8 mouse cellular contexts compared by ENCODE assay signal in the genomic region with DNA sequence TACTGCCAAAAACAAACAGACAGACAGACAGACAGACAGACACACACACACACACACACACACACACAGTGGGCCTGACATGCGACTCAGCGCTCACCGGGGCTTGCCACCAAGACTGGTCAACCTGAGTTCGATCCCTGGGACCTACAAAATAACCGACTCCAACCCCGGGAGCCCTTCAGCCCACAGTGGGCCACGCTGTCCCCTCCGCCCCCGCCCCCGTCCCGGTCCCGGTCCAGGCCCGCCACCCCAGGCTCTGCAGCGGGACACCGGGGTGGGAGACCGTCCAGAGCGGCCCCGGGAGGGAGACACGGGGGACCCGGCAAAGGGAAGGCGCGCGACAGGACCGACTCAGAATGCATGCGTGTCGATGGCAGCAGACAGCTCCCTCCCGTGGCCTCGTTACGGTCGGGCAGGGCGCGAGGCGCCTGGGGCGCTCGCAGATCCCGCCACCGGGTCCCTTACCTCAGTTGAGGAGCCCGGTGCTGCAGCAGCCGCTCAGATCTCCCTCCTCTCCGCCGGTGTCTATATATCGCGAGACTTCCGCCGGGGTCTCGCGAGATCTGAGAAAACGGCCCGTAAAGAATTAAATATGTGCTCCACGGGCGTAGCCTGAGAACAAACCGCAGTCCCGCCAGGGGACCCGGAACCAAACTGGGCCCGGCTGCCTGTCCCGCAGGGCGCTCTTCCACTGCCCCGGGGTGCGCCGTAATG. TPM values are rescaled to one million over a fixed set of nuclear protein-coding genes. Genes with fewer than 3 reads are reported as not detected.
A peak's percentile ranks its signal among the peaks of the same experiment; 100 is the strongest.
DNase-seq lines count a peak whose midpoint lies in the region; ATAC-seq and TF ChIP-seq lines count a peak whose summit lies in the region.

Mad1l1 (minus strand) TSS at position 511 of the 714 bp plus-strand sequence.
Nudt1 (plus strand) TSS at position 615 of the 714 bp plus-strand sequence.

- peak within 1 kb of the TSS; percentile 83 for H3K4me3 ChIP-seq in forebrain, embryonic 10.5 days
- H3K4me3 ChIP-seq in heart, embryonic 15.5 days: peak within 1 kb of the TSS; percentile 80
- peak within 1 kb of the TSS; percentile 89 to 94 for H3K4me3 ChIP-seq in liver, embryonic 14.5 days (ENCODE audit: insufficient read depth in 1 of 2, low read depth in 2 of 2, low read length in 2 of 2)
- peak within 1 kb of the TSS; percentile 95 for H3K4me3 ChIP-seq in neural tube, embryonic 11.5 days (ENCODE audit: low read depth, low read length)
- H3K4me3 ChIP-seq in stomach, postnatal 0 days (ENCODE audit: low read depth, low read length): peak within 1 kb of the TSS; percentile 78

- TF ChIP-seq CTCF in liver, embryonic 14.5 days (IDR thresholded peaks at IDR 0.05; ENCODE audit: low read depth): peak; percentile 49
- TF ChIP-seq CTCF in stomach, postnatal 0 days (IDR thresholded peaks at IDR 0.05; ENCODE audit: low read depth): peak; percentile 49; the same call in 1 of the 2 replicates

- WGBS in forebrain, embryonic 10.5 days: under 1% methylated on average over 60 of the region's 60 CpGs
- under 1% methylated on average over 60 of the region's 60 CpGs for WGBS in heart, embryonic 15.5 days
- under 1% methylated on average over 59 of the region's 60 CpGs for WGBS in liver, embryonic 14.5 days (ENCODE audit: insufficient replicate concordance)
- WGBS in neural tube, embryonic 11.5 days: under 1% methylated on average over 58 of the region's 60 CpGs
- under 1% methylated on average over 58 of the region's 60 CpGs for WGBS in stomach, postnatal 0 days

- H3K27ac ChIP-seq in forebrain, embryonic 10.5 days: peak within 1 kb of the TSS; percentile 97
- H3K27ac ChIP-seq in heart, embryonic 15.5 days: peak within 1 kb of the TSS; percentile 74
- peak within 1 kb of the TSS; percentile 85 for H3K27ac ChIP-seq in liver, embryonic 14.5 days
- peak within 1 kb of the TSS; percentile 72 for H3K27ac ChIP-seq in neural tube, embryonic 11.5 days (ENCODE audit: low read depth, low read length)
- H3K27ac ChIP-seq in stomach, postnatal 0 days (replicated peaks): peak within 1 kb of the TSS; percentile 90

- H3K4me1 ChIP-seq in forebrain, embryonic 10.5 days: peaks cover 23% of the 10 kb centered on the region
- H3K4me1 ChIP-seq in heart, embryonic 15.5 days (replicated peaks): peaks cover 24% of the 10 kb centered on the region
- H3K4me1 ChIP-seq in liver, embryonic 14.5 days (replicated peaks; ENCODE audit: control insufficient read depth in 2 of 2, insufficient read depth in 2 of 2, low read length in 1 of 2): peaks cover 18% of the 10 kb centered on the region in 2 experiments
- H3K4me1 ChIP-seq in neural tube, embryonic 11.5 days (ENCODE audit: control insufficient read depth, insufficient read depth, low read length): peaks cover 3% of the 10 kb centered on the region; the same call in 1 of the 2 replicates
- peaks cover 3% of the 10 kb centered on the region; the same call in 1 of the 2 replicates for H3K4me1 ChIP-seq in stomach, postnatal 0 days (replicated peaks; ENCODE audit: control insufficient read depth, insufficient read depth)

- H3K9me3 ChIP-seq in forebrain, embryonic 10.5 days: no peaks in the 10 kb centered on the region
- H3K9me3 ChIP-seq in heart, embryonic 15.5 days (replicated peaks): no peaks in the 10 kb centered on the region
- no peaks in the 10 kb centered on the region for H3K9me3 ChIP-seq in liver, embryonic 14.5 days (ENCODE audit: control insufficient read depth, low read length)
- no peaks in the 10 kb centered on the region for H3K9me3 ChIP-seq in neural tube, embryonic 11.5 days (ENCODE audit: control insufficient read depth, low read length)
- no peaks in the 10 kb centered on the region for H3K9me3 ChIP-seq in stomach, postnatal 0 days (ENCODE audit: control insufficient read depth, low read length)

- TF ChIP-seq EP300 in liver, embryonic 14.5 days (IDR thresholded peaks at IDR 0.05; ENCODE audit: low read depth): peak; percentile 87
- peak; percentile 100 for TF ChIP-seq EP300 in stomach, postnatal 0 days (optimal IDR thresholded peaks at IDR 0.05)

- peaks cover 37% of the 10 kb centered on the region for H3K36me3 ChIP-seq in forebrain, embryonic 10.5 days (replicated peaks)
- no peaks in the 10 kb centered on the region for H3K36me3 ChIP-seq in heart, embryonic 15.5 days
- H3K36me3 ChIP-seq in liver, embryonic 14.5 days (replicated peaks; ENCODE audit: control insufficient read depth, insufficient read depth, low read depth): no peaks in the 10 kb centered on the region
- no peaks in the 10 kb centered on the region for H3K36me3 ChIP-seq in neural tube, embryonic 11.5 days (ENCODE audit: control insufficient read depth, insufficient read depth, low read length)
- no peaks in the 10 kb centered on the region for H3K36me3 ChIP-seq in stomach, postnatal 0 days (ENCODE audit: control insufficient read depth, insufficient read depth, low read length)

- DNase-seq in CD8-positive naive resting alpha-beta T cell, adult 2 months (ENCODE audit: low read depth in 2 of 2, low spot score in 2 of 2): peak; percentile 90 to 91
- DNase-seq in c-Kit-positive CD71-negative TER-119-negative erythroid progenitor cells, embryonic 14.5 days (ENCODE audit: low read depth): peak; percentile 98
- DNase-seq in forebrain, embryonic 10.5 days (ENCODE audit: extremely low spot score, low spot score): peak; percentile 91
- DNase-seq in kidney, postnatal 25 days: peak; percentile 93 to 96
- peak; percentile 96 to 98 (median 97) for DNase-seq in liver, embryonic 14.5 days (ENCODE audit: low read depth in 3 of 3, low spot score in 3 of 3)
- peak; percentile 97 for DNase-seq in neural tube, embryonic 11.5 days (ENCODE audit: low spot score)
- DNase-seq in stomach, postnatal 0 days (ENCODE audit: low spot score): peak; percentile 94

- peak within 1 kb of the TSS; percentile 80 for H3K4me2 ChIP-seq in heart, embryonic 15.5 days
- peak within 1 kb of the TSS; percentile 81 for H3K4me2 ChIP-seq in liver, embryonic 14.5 days (ENCODE audit: low read depth)
- H3K4me2 ChIP-seq in neural tube, embryonic 11.5 days (ENCODE audit: low read depth): peak within 1 kb of the TSS; percentile 69
- H3K4me2 ChIP-seq in stomach, postnatal 0 days (replicated peaks; ENCODE audit: low read depth): peak within 1 kb of the TSS; percentile 95

- peak; percentile 88 for ATAC-seq in heart, embryonic 15.5 days (replicated peaks; ENCODE audit: insufficient number of reproducible peaks, insufficient read depth, low FRiP score, low read depth)
- peak; percentile 91 for ATAC-seq in liver, embryonic 14.5 days (ENCODE audit: insufficient read depth)
- ATAC-seq in neural tube, embryonic 11.5 days (ENCODE audit: insufficient read depth, low FRiP score, low TSS enrichment): peak; percentile 86
- ATAC-seq in stomach, postnatal 0 days (ENCODE audit: low FRiP score, low TSS enrichment): peak; percentile 95

- peak within 1 kb of the TSS; percentile 89 for H3K9ac ChIP-seq in heart, embryonic 15.5 days
- peak within 1 kb of the TSS; percentile 96 for H3K9ac ChIP-seq in liver, embryonic 14.5 days (replicated peaks)
- H3K9ac ChIP-seq in neural tube, embryonic 11.5 days (ENCODE audit: low read length): peak within 1 kb of the TSS; percentile 99
- peak within 1 kb of the TSS; percentile 97 for H3K9ac ChIP-seq in stomach, postnatal 0 days (ENCODE audit: low read length)

- H3K27me3 ChIP-seq in forebrain, embryonic 10.5 days (ENCODE audit: poor library complexity, severe bottlenecking): no peaks in the 10 kb centered on the region
- H3K27me3 ChIP-seq in heart, embryonic 15.5 days: no peaks in the 10 kb centered on the region
- no peaks in the 10 kb centered on the region for H3K27me3 ChIP-seq in liver, embryonic 14.5 days (ENCODE audit: control insufficient read depth, insufficient read depth, low read length)
- no peaks in the 10 kb centered on the region for H3K27me3 ChIP-seq in neural tube, embryonic 11.5 days (ENCODE audit: control insufficient read depth, insufficient read depth, low read length)
- no peaks in the 10 kb centered on the region for H3K27me3 ChIP-seq in stomach, postnatal 0 days (ENCODE audit: control insufficient read depth, insufficient read depth, low read length)

RNA-seq across cellular contexts. Expression of gene Mad1l1, which starts in this region (rescaled TPM):
- 60.8 and 62.7 TPM in 2 replicates for polyA plus RNA-seq in forebrain, embryonic 10.5 days (2016; fragmentation: Nextera tagmentation; extraction: Ambion mirVana)
- polyA plus RNA-seq in heart, embryonic 15.5 days (2015; fragmentation: Nextera tagmentation; extraction: Ambion mirVana): 20.6 and 29.4 TPM in 2 replicates
- 15.5 TPM in 2 replicates for polyA plus RNA-seq in liver, embryonic 14.5 days (2012; rRNA removed)
- polyA plus RNA-seq in liver, embryonic 14.5 days (2014; fragmentation: Nextera tagmentation; extraction: Ambion mirVana): 16.9 TPM in 2 replicates
- 48.5 and 51.9 TPM in 2 replicates for polyA plus RNA-seq in neural tube, embryonic 11.5 days (2014; fragmentation: Nextera tagmentation; extraction: Ambion mirVana)
- polyA plus RNA-seq in stomach, postnatal 0 days (2015; fragmentation: Nextera tagmentation; extraction: Ambion mirVana): 14.2 and 15.3 TPM in 2 replicates

RNA-seq across cellular contexts. Expression of gene Nudt1, which starts in this region (rescaled TPM):
- 57.4 TPM in 2 replicates for polyA plus RNA-seq in forebrain, embryonic 10.5 days (2016; fragmentation: Nextera tagmentation; extraction: Ambion mirVana)
- 22.4 and 28.3 TPM in 2 replicates for polyA plus RNA-seq in heart, embryonic 15.5 days (2015; fragmentation: Nextera tagmentation; extraction: Ambion mirVana)
- polyA plus RNA-seq in liver, embryonic 14.5 days (2012; rRNA removed): 12.8 and 18.4 TPM in 2 replicates
- polyA plus RNA-seq in liver, embryonic 14.5 days (2014; fragmentation: Nextera tagmentation; extraction: Ambion mirVana): 23.2 and 26.3 TPM in 2 replicates
- 47.1 and 50.9 TPM in 2 replicates for polyA plus RNA-seq in neural tube, embryonic 11.5 days (2014; fragmentation: Nextera tagmentation; extraction: Ambion mirVana)
- polyA plus RNA-seq in stomach, postnatal 0 days (2015; fragmentation: Nextera tagmentation; extraction: Ambion mirVana): 24.8 and 25.3 TPM in 2 replicates

Comparison
In these comparisons a context has a peak if more than half of its experiments do, and no peak if none do; other contexts are left out.
1. Peak in every context shown above with its lines: DNase-seq, ATAC-seq, H3K4me3 ChIP-seq and H3K27ac ChIP-seq.